Mouse (Mus musculus) stomach, postnatal 0 days (tissue): ENCODE results near the gene 1700014D04Rik. TPM values are rescaled to one million over a fixed set of nuclear protein-coding genes. Genes with fewer than 3 reads are reported as not detected.

Experiments
- ATAC-seq: fragments of 200-750 bp; cut with Nextera tagmentation; 2 replicates; pipeline ENCODE4 v1.8.0; 2017; ENCODE audit not compliant: low FRiP score, low TSS enrichment
- DNase-seq: peaks from one replicate; pipeline ENCODE4 v3.0.0-alpha.2; 2016; ENCODE audit warnings: low spot score
- H3K27ac ChIP-seq: fragments of 300-500 bp; sonication (generic); replicated peaks from 2 replicates; pipeline ENCODE4 v1.5.1; 2014; ENCODE audit warnings: mild to moderate bottlenecking, control low read depth
- H3K27me3 ChIP-seq: fragments of 300-500 bp; sonication (generic); 2 replicates; pipeline ENCODE4 v1.6.1; 2014; ENCODE audit warnings: low read length; ENCODE audit not compliant: control insufficient read depth, insufficient read depth
- H3K36me3 ChIP-seq: fragments of 300-500 bp; sonication (generic); 2 replicates; pipeline ENCODE4 v1.6.1; 2014; ENCODE audit warnings: low read length, mixed read lengths; ENCODE audit not compliant: control insufficient read depth, insufficient read depth
- H3K4me1 ChIP-seq: fragments of 300-500 bp; sonication (generic); replicated peaks from 2 replicates; pipeline ENCODE4 v1.6.1; 2014; ENCODE audit warnings: antibody characterized with exemption; ENCODE audit not compliant: control insufficient read depth, insufficient read depth
- H3K4me2 ChIP-seq: fragments of 300-500 bp; sonication (generic); replicated peaks from 2 replicates; pipeline ENCODE4 v1.6.1; 2014; ENCODE audit warnings: low read depth, mild to moderate bottlenecking, control low read depth, moderate library complexity
- H3K4me3 ChIP-seq: fragments of 300-500 bp; sonication (generic); 2 replicates; pipeline ENCODE4 v1.5.1; 2014; ENCODE audit warnings: low read depth, low read length, control low read depth
- H3K9ac ChIP-seq: fragments of 300-500 bp; sonication (generic); 2 replicates; pipeline ENCODE4 v1.6.1; 2014; ENCODE audit warnings: mild to moderate bottlenecking, low read length, control low read depth, mixed read lengths
- H3K9me3 ChIP-seq: fragments of 300-500 bp; sonication (generic); 2 replicates; pipeline ENCODE4 v1.6.1; 2016; ENCODE audit warnings: low read length; ENCODE audit not compliant: control insufficient read depth
- CTCF ChIP-seq: IDR thresholded peaks from 2 replicates; pipeline ENCODE4 v1.5.1; 2016; ENCODE audit warnings: antibody characterized with exemption, low read depth, mild to moderate bottlenecking, moderate library complexity
- EP300 ChIP-seq: optimal IDR thresholded peaks from 2 replicates; pipeline ENCODE3; 2016; ENCODE audit warnings: antibody characterized with exemption
- WGBS: fragments of 180-500 bp; shearing (Covaris S2); extraction: QIAGEN DNeasy Blood & Tissue Kit; methylation state at CpG from one replicate; pipeline ENCODE4 v1.1.7; 2014; 5-methylcytosine and 5-hydroxymethylcytosine counted together
- polyA plus RNA-seq: library from polyadenylated mRNA; unstranded; fragments of >200 nt; fragmentation: Nextera tagmentation; extraction: Ambion mirVana; gene quantifications from 2 replicates; pipeline ENCODE4 v1.2.1, GENCODE M21; 2015

The 1700014D04Rik gene
- polyA plus RNA-seq, 1 experiment from 2014 or later, result not detected

DNA sequence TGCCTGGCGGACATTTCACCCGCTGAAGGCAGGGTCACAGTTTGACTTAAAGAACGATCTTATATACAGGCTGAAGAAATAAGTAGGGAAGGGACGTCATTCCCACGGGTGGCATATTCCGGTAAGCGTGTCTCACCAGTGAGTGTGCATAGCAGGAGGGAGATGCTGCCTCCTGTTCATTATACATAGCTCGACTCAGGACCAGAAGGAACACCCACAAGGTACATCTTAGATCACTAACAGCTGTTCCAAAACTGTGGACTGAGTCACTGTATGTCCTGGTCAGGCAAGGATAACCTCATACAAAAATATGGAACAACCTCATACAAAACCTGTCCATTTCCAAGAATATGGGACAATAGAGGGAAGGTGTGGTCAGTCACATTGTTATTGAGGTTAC is 47.4 kb downstream of the 1700014D04Rik start:
- WGBS, result 90% methylated on average over 8 of the region's 8 CpGs
- DNase-seq (no peak), ATAC-seq (no peak)

DNA sequence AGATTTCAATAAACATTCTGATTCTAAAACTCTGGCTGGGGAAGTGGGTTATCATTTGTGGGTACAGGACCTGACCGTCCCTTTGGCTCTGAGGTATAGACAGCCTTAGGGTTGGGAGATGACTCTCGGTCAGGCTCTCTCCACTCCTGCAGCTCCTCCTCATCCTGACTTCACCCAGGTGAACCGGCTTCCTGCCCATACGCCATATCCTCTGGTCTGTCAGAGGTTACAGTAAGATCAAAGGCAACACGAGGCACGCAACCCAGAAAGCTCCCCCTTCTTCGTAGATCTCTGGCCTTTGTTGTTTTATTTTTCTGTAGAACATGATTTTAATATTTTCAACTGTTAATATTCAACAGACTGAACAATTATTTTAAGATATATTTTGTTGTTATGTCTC is 50.8 kb downstream of the 1700014D04Rik start:
- no peak for ATAC-seq
- Histone ChIP-seq H3K4me2 (no peak overlapping the region), H3K27me3 (no peaks in the 10 kb centered on the region), H3K4me3 (no peak overlapping the region), H3K27ac (no peak overlapping the region), H3K36me3 (no peaks in the 10 kb centered on the region), H3K9ac (no peak overlapping the region), H3K4me1 (no peaks in the 10 kb centered on the region), H3K9me3 (no peaks in the 10 kb centered on the region)
- TF ChIP-seq EP300 (no peak), CTCF (no peak)
- no peak for DNase-seq
- 79% methylated on average over 7 of the region's 7 CpGs for WGBS

More for the DNA sequence above, 47.4 kb downstream of the 1700014D04Rik start:
- no peak for TF ChIP-seq CTCF
- no peak for TF ChIP-seq EP300
- Histone ChIP-seq H3K9me3 (no peaks in the 10 kb centered on the region), H3K4me3 (no peak overlapping the region), H3K4me1 (no peaks in the 10 kb centered on the region), H3K27me3 (no peaks in the 10 kb centered on the region), H3K4me2 (no peak overlapping the region), H3K36me3 (no peaks in the 10 kb centered on the region), H3K27ac (no peak overlapping the region), H3K9ac (no peak overlapping the region)

DNA sequence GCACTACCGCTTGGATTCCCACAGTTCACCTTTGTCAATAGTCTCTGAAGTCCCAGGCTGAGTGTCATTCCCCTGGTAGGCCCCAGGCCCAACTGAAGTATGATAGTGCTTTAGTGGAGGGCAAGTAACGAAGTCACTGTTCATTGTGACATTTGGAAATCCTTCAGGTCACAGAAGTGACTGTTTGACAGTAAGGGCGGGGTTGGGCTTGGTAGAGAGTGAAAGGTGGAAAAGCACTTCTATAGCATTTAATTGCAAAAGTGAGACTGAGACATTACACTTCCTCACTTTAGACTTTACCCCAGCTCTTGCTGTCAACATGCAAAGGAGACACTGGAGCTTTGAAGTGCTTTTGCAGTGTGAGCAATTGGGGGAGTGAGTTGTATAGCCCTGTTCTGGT is 52.5 kb downstream of the 1700014D04Rik start, which contains the start of gene 4921517D22Rik:
Gene 4921517D22Rik (minus strand): TSS at position 101 of the 400 bp plus-strand sequence.
- Histone ChIP-seq H3K9me3 (no peaks in the 10 kb centered on the region), H3K4me3 (no peak within 1 kb of the TSS), H3K27ac (no peak within 1 kb of the TSS), H3K36me3 (no peaks in the 10 kb centered on the region), H3K4me1 (no peaks in the 10 kb centered on the region), H3K9ac (no peak within 1 kb of the TSS), H3K27me3 (no peaks in the 10 kb centered on the region), H3K4me2 (no peak within 1 kb of the TSS)
- no peak for TF ChIP-seq CTCF
- TF ChIP-seq EP300, result no peak
- ATAC-seq (no peak), DNase-seq (no peak)
- WGBS, result 82% methylated on average over 3 of the region's 3 CpGs

DNA sequence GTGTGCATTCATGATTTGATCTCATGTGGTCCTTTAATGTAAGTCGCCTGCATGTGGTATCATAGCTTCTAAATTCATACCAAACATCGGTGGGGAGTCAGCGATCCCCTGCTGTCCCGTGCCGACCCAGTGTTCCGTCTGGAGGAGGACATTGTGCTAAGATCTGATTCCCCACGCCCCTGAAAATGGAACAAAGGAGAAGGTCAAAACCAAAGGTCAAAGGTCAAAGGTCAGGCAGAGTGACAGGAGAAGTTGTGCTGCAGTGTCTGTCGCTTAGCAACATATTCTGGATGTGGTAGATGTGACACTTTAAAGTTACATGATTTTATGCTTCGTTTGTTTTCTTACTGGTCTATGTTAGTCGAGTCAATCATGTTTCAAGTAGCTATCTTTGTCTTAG is 55.1 kb downstream of the 1700014D04Rik start:
- 69% methylated on average over 10 of the region's 10 CpGs for WGBS
- H3K27me3 ChIP-seq, result no peaks in the 10 kb centered on the region
- DNase-seq (no peak), ATAC-seq (no peak)
- no peak overlapping the region for H3K4me3 ChIP-seq
- no peaks in the 10 kb centered on the region for H3K36me3 ChIP-seq
- H3K4me2 ChIP-seq, result no peak overlapping the region
- no peaks in the 10 kb centered on the region for H3K9me3 ChIP-seq
- TF ChIP-seq EP300 (no peak), CTCF (no peak)
- no peak overlapping the region for H3K27ac ChIP-seq
- no peak overlapping the region for H3K9ac ChIP-seq
- no peaks in the 10 kb centered on the region for H3K4me1 ChIP-seq

Other genes starting within 250 kb of the 1700014D04Rik start
- gene Agtpbp1, start 161.5 kb downstream of the 1700014D04Rik start, polyA plus RNA-seq, result 10.2 and 12.4 TPM in 2 replicates
- 58.8 and 63.2 TPM in 2 replicates for gene Naa35, start 161.5 kb downstream of the 1700014D04Rik start, polyA plus RNA-seq
- gene Golm1, start 70.9 kb downstream of the 1700014D04Rik start, polyA plus RNA-seq, result 54.3 and 54.6 TPM in 2 replicates
- not detected in 2 replicates for gene 4921517D22Rik, start 52.6 kb downstream of the 1700014D04Rik start, polyA plus RNA-seq
- gene Spata31d1a, start 36.4 kb downstream of the 1700014D04Rik start, polyA plus RNA-seq, result 0.02 TPM in 1 of 2 replicates, not detected in the other
- 0.02 TPM in 1 of 2 replicates, not detected in the other for gene Spata31d1b, start 34.5 kb downstream of the 1700014D04Rik start, polyA plus RNA-seq
- gene Spata31d1d, start 15.0 kb downstream of the 1700014D04Rik start, polyA plus RNA-seq, result not detected in 2 replicates
- gene Isca1, start 23.1 kb upstream of the 1700014D04Rik start, polyA plus RNA-seq, result 73.4 and 77.1 TPM in 2 replicates
- gene Gm49354, start 35.5 kb upstream of the 1700014D04Rik start, polyA plus RNA-seq, result not detected in 2 replicates
- 29.1 and 31.6 TPM in 2 replicates for gene Tut7, start 76.4 kb upstream of the 1700014D04Rik start, polyA plus RNA-seq